Mouse (Mus musculus) MEL (cell line): ENCODE results near the gene Krtap9-3. TPM values are rescaled to one million over a fixed set of nuclear protein-coding genes. Genes with fewer than 3 reads are reported as not detected.

Experiments used
- DNase-seq: peaks from one replicate; pipeline ENCODE4 v3.0.0; 2011; ENCODE audit warnings: low read depth, low spot score
- H3K27ac ChIP-seq: 2 replicates; pipeline ENCODE4 v1.5.1; 2012; ENCODE audit warnings: low read depth, mild to moderate bottlenecking, control low read depth, low read length, moderate library complexity; ENCODE audit not compliant: control insufficient read depth
- H3K27me3 ChIP-seq, 2 experiments: fragments of 150-350 bp in 1 of 2; sonication (generic) in 1 of 2; 2 replicates each; pipeline ENCODE4 v1.6.1; 2012; ENCODE audit warnings: low read length in 2 of 2, mild to moderate bottlenecking in 2 of 2, improper control_type of control experiment in 1 of 2, moderate library complexity in 1 of 2; ENCODE audit not compliant: insufficient read depth in 2 of 2, control insufficient read depth in 1 of 2
- H3K36me3 ChIP-seq, 2 experiments: 2 replicates each; pipeline ENCODE4 v1.6.1; 2012 to 2014; ENCODE audit warnings: low read length in 2 of 2, improper control_type of control experiment in 1 of 2, inconsistent platforms in 1 of 2, mild to moderate bottlenecking in 1 of 2; ENCODE audit not compliant: insufficient read depth in 2 of 2, control insufficient read depth in 1 of 2
- H3K4me1 ChIP-seq, 2 experiments: fragments of 150-350 bp in 1 of 2; sonication (generic) in 1 of 2; 2 replicates each; pipeline ENCODE4 v1.6.1; 2012; ENCODE audit warnings: low read length in 2 of 2, improper control_type of control experiment in 1 of 2, mild to moderate bottlenecking in 1 of 2; ENCODE audit not compliant: insufficient read depth in 2 of 2, control insufficient read depth in 1 of 2
- H3K4me3 ChIP-seq, 2 experiments: fragments of 150-350 bp in 1 of 2; sonication (generic) in 1 of 2; 2 replicates each; pipeline ENCODE4 v1.5.1; 2012; ENCODE audit warnings: low read depth in 2 of 2, low read length in 2 of 2, mild to moderate bottlenecking in 2 of 2, moderate library complexity in 2 of 2, control low read depth in 1 of 2, improper control_type of control experiment in 1 of 2; ENCODE audit not compliant: control insufficient read depth in 1 of 2, insufficient read depth in 1 of 2
- H3K79me2 ChIP-seq: 2 replicates; pipeline ENCODE4 v1.6.1; 2012; ENCODE audit warnings: mild to moderate bottlenecking, low read length, moderate library complexity; ENCODE audit not compliant: control insufficient read depth, poor library complexity, insufficient read depth
- H3K9ac ChIP-seq: 2 replicates; pipeline ENCODE4 v1.6.1; 2012; ENCODE audit warnings: low read depth, mild to moderate bottlenecking, control low read depth, low read length, moderate library complexity; ENCODE audit not compliant: control insufficient read depth, poor library complexity, severe bottlenecking
- H3K9me3 ChIP-seq: fragments of 150-350 bp; sonication (generic); replicated peaks from 2 replicates; pipeline ENCODE4 v1.6.1; 2012; ENCODE audit warnings: mild to moderate bottlenecking, low read length, improper control_type of control experiment, moderate library complexity; ENCODE audit not compliant: insufficient read depth
- CHD1 ChIP-seq: IDR thresholded peaks from 2 replicates; pipeline ENCODE4 v1.6.1; 2012; ENCODE audit warnings: low read depth, mild to moderate bottlenecking, inconsistent platforms, low read length, improper control_type of control experiment
- EP300 ChIP-seq, 2 experiments: IDR thresholded peaks; 2 replicates each; pipeline ENCODE4 v1.6.1; 2011; ENCODE audit warnings: improper control_type of control experiment in 2 of 2, low read length in 2 of 2, low read depth in 1 of 2, mild to moderate bottlenecking in 1 of 2
- ETS1 ChIP-seq: IDR thresholded peaks from 2 replicates; pipeline ENCODE4 v1.6.1; 2012; ENCODE audit warnings: low read depth, mild to moderate bottlenecking, inconsistent platforms, low read length, improper control_type of control experiment, moderate library complexity
- GABPA ChIP-seq: IDR thresholded peaks from 2 replicates; pipeline ENCODE4 v1.6.1; 2012; ENCODE audit warnings: low read depth, mild to moderate bottlenecking, inconsistent platforms, low read length, improper control_type of control experiment, moderate library complexity
- GATA1 ChIP-seq: IDR thresholded peaks from 2 replicates; pipeline ENCODE4 v1.6.1; 2011; ENCODE audit warnings: low read depth, low read length, improper control_type of control experiment
- HCFC1 ChIP-seq: IDR thresholded peaks from 2 replicates; pipeline ENCODE4 v1.6.1; 2012; ENCODE audit warnings: low read depth, mild to moderate bottlenecking, inconsistent platforms, low read length, improper control_type of control experiment, moderate library complexity
- JUND ChIP-seq: IDR thresholded peaks from 2 replicates; pipeline ENCODE4 v1.6.1; 2011; ENCODE audit warnings: low read depth, mild to moderate bottlenecking, improper control_type of control experiment, low read length
- MAZ ChIP-seq: IDR thresholded peaks from 2 replicates; pipeline ENCODE4 v1.6.1; 2012; ENCODE audit warnings: low read depth, mild to moderate bottlenecking, inconsistent platforms, low read length, improper control_type of control experiment
- MEF2A ChIP-seq: IDR thresholded peaks from 2 replicates; pipeline ENCODE4 v1.6.1; 2014; ENCODE audit warnings: low read depth, mild to moderate bottlenecking, inconsistent platforms, low read length, improper control_type of control experiment; ENCODE audit not compliant: poor library complexity, insufficient replicate concordance, severe bottlenecking; ENCODE audit errors: extremely low read depth
- MYB ChIP-seq: IDR thresholded peaks from 2 replicates; pipeline ENCODE4 v1.6.1; 2011; ENCODE audit warnings: mild to moderate bottlenecking, low read depth, low read length, improper control_type of control experiment
- MYC ChIP-seq: IDR thresholded peaks from 2 replicates; pipeline ENCODE4 v1.6.1; 2011; ENCODE audit warnings: low read depth, mild to moderate bottlenecking, low read length, improper control_type of control experiment, moderate library complexity
- NELFE ChIP-seq: IDR thresholded peaks from 2 replicates; pipeline ENCODE4 v1.6.1; 2011; ENCODE audit warnings: low read depth, low read length, improper control_type of control experiment
- NRF1 ChIP-seq: IDR thresholded peaks from 2 replicates; pipeline ENCODE4 v1.6.1; 2014; ENCODE audit warnings: low read depth, mild to moderate bottlenecking, inconsistent platforms, low read length, improper control_type of control experiment, moderate library complexity; ENCODE audit not compliant: poor library complexity, insufficient read depth, severe bottlenecking
- POLR2AphosphoS5 ChIP-seq: IDR thresholded peaks from 2 replicates; pipeline ENCODE4 v1.6.1; 2012; ENCODE audit warnings: low read depth, borderline replicate concordance, mild to moderate bottlenecking, inconsistent platforms, low read length, moderate library complexity, mixed read lengths
- RAD21 ChIP-seq: IDR thresholded peaks from 2 replicates; pipeline ENCODE4 v1.6.1; 2011; ENCODE audit warnings: mild to moderate bottlenecking, low read depth, low read length, improper control_type of control experiment
- TAL1 ChIP-seq: IDR thresholded peaks from 2 replicates; pipeline ENCODE4 v1.6.1; 2012; ENCODE audit warnings: mild to moderate bottlenecking, inconsistent platforms, low read length, moderate library complexity, mixed read lengths
- TCF12 ChIP-seq: IDR thresholded peaks from 2 replicates; pipeline ENCODE4 v1.6.1; 2014; ENCODE audit warnings: low read depth, mild to moderate bottlenecking, inconsistent platforms, low read length, improper control_type of control experiment, moderate library complexity
- USF2 ChIP-seq, 2 experiments: IDR thresholded peaks; 2 replicates each; pipeline ENCODE4 v1.6.1; 2011 to 2012; ENCODE audit warnings: improper control_type of control experiment in 2 of 2, low read length in 2 of 2, borderline replicate concordance in 1 of 2, inconsistent platforms in 1 of 2, low read depth in 1 of 2, mild to moderate bottlenecking in 1 of 2; ENCODE audit not compliant: insufficient read depth in 1 of 2
- ZKSCAN1 ChIP-seq: IDR thresholded peaks from 2 replicates; pipeline ENCODE4 v1.6.1; 2012; ENCODE audit warnings: low read depth, mild to moderate bottlenecking, inconsistent platforms, low read length, improper control_type of control experiment, moderate library complexity
- ZMIZ1 ChIP-seq: IDR thresholded peaks from 2 replicates; pipeline ENCODE4 v1.6.1; 2012; ENCODE audit warnings: low read depth, mild to moderate bottlenecking, inconsistent platforms, low read length, improper control_type of control experiment, moderate library complexity
- ZNF384 ChIP-seq: IDR thresholded peaks from 2 replicates; pipeline ENCODE4 v1.6.1; 2012; ENCODE audit warnings: low read depth, mild to moderate bottlenecking, inconsistent platforms, low read length, improper control_type of control experiment
- polyA plus RNA-seq, 2 experiments: library from polyadenylated mRNA; stranded (reverse) in 1 of 2; unstranded in 1 of 2; fragments of >175 nt in 1 of 2; fragments of >200 nt in 1 of 2; gene quantifications; 2 replicates each; pipeline versions ENCODE4 v1.2.1 to v1.2.4; 2012; ENCODE audit warnings: low replicate concordance in 2 of 2, low read depth in 1 of 2; ENCODE audit not compliant: insufficient read length in 2 of 2, insufficient read depth in 1 of 2, missing spikeins in 1 of 2
- total RNA-seq: library from RNA; depleted of rRNA; stranded (reverse); fragments of 300-350 nt; gene quantifications from 2 replicates; pipeline ENCODE4 v1.2.3, GENCODE M21; 2012

Gene Krtap9-3
- total and polyA plus RNA-seq, 3 experiments: not detected

- Histone ChIP-seq H3K27ac (no peak within 1 kb of the TSS), H3K79me2 (no peaks in the 10 kb centered on the region), H3K27me3 (0 out of 4 replicates have a peak, but pooled peaks cover 0 to 1% of the 10 kb centered on the region in 2 experiments), H3K4me3 (no peak within 1 kb of the TSS), H3K9me3 (no peaks in the 10 kb centered on the region), H3K4me1 (no peaks in the 10 kb centered on the region), H3K36me3 (no peaks in the 10 kb centered on the region), H3K9ac (no peak within 1 kb of the TSS)
- no peak for TF ChIP-seq GATA1
- TF ChIP-seq NRF1: no peak
- no peak for TF ChIP-seq GABPA
- no peak for TF ChIP-seq TCF12
- TF ChIP-seq TAL1: no peak
- no peak for TF ChIP-seq MAZ
- TF ChIP-seq ZKSCAN1: no peak
- TF ChIP-seq EP300 (IDR thresholded peaks at IDR 0.05; ENCODE audit: low read depth in 1 of 2, low read length in 2 of 2): no peak
- TF ChIP-seq ZMIZ1: no peak
- no peak for TF ChIP-seq USF2 (IDR thresholded peaks at IDR 0.05; ENCODE audit: borderline replicate concordance in 1 of 2, insufficient read depth in 1 of 2, low read depth in 1 of 2, low read length in 2 of 2)
- no peak for TF ChIP-seq MYC
- TF ChIP-seq ZNF384: no peak
- DNase-seq: no peak
Observed at GRCm38 (mm10) chr11:99628138-99628537, 30.2 kb upstream of the Krtap9-3 start, which contains the start of gene Krtap4-1. Gene Krtap4-1 (minus strand): TSS chr11:99628238.

- Histone ChIP-seq H3K27ac (no peak within 1 kb of the TSS), H3K27me3 (0 out of 4 replicates have a peak, but pooled peaks cover 0 to 1% of the 10 kb centered on the region in 2 experiments), H3K4me3 (no peak within 1 kb of the TSS), H3K79me2 (no peaks in the 10 kb centered on the region), H3K9ac (no peak within 1 kb of the TSS), H3K9me3 (no peaks in the 10 kb centered on the region), H3K36me3 (no peaks in the 10 kb centered on the region), H3K4me1 (no peaks in the 10 kb centered on the region)
- no peak for DNase-seq
- TF ChIP-seq MEF2A (no peak), MAZ (no peak), NELFE (no peak), HCFC1 (no peak), RAD21 (no peak), MYB (no peak), JUND (no peak), CHD1 (no peak), USF2 (IDR thresholded peaks at IDR 0.05; ENCODE audit: borderline replicate concordance in 1 of 2, insufficient read depth in 1 of 2, low read depth in 1 of 2, low read length in 2 of 2) (no peak), POLR2AphosphoS5 (no peak), ETS1 (no peak)
Observed at GRCm38 (mm10) chr11:99620335-99620734, 22.4 kb upstream of the Krtap9-3 start, which contains the start of gene Gm11562. Gene Gm11562 (minus strand): TSS chr11:99620435.
